Mouse (Mus musculus) mature B cell (primary cell): ENCODE results near the gene Os9.

ENCODE experiments used
- in situ Hi-C: fragments of 300-500 bp; cut with MboI; formaldehyde crosslinking; loops from 2 replicates; pipeline ENCODE4 v1.14.3; 2019

Os9 gene

DNA sequence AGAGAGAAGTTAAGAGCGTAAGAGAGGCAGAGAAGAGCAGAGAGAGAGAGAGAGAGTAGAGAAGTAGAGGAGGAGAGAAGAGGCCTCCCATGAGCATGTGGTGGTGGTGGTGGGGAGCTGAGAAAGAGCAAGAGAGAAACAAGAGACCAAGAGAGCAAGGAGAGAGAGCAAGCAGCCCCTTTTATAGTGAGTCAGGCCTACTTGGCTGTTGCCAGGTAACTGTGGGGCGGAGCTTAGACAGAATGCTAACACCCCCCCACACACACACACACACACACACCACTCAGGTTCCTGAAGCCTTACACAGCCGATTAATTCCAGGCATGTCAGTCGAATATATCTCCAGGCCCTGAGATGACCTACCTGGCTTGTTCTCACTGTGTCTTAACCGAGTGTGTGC is 24.4 kb upstream of the Os9 start:
- in situ Hi-C loops, result no loop called here

GRCm38 (mm10) chr10:127144536-127144935 is 23.6 kb upstream of the Os9 start:
- in situ Hi-C loops, result no loop called here

DNA sequence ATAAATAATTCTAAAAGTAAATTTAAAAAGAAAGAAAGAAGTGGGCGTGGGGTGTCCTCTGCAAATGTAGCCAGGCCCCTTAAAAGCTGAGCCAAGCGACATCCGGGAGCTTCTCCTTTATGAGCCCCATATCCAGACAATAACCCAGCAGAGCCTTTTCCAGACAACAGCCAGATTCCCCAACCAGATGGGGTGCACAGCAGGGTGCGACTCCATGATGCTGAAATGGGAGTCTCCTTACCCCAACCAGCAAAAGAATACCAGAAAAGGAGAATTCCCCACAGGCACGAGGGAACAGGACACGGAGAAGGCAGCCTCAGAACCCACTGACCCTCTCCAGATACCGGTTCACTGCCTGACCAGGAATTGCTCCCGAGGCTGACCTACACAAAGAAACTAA is 22.3 kb upstream of the Os9 start:
- in situ Hi-C loops, result no loop called here

GRCm38 (mm10) chr10:127141500-127141899 is 20.6 kb upstream of the Os9 start:
- in situ Hi-C loops, result no loop called here

GRCm38 (mm10) chr10:127140971-127141370 is 20.0 kb upstream of the Os9 start:
- in situ Hi-C loops, result no loop called here

- in situ Hi-C loops, result no loop called here
Measured at GRCm38 (mm10) chr10:127138328-127139141, 17.6 kb upstream of the Os9 start.

DNA sequence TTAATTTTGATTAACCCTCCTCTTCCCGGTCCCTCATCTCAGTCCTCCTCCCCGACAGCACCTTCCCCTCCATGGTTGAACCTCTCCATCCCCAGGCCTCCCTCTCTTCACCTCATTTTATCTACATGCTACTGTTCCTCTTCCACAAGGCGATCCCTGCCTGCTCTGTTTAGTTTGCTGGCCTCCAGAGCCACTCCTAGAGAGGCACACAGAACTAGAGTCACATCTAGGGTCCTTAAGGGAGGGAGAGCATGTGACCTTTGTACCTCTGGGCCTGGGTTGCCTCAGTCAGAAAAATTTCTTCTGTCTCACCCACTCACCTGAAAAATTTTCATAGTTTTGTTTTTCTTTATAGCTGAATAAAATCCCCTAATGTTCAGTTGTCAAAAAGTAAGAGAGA is 17.0 kb upstream of the Os9 start:
- in situ Hi-C loops, result no loop called here

GRCm38 (mm10) chr10:127136510-127136909 is 15.6 kb upstream of the Os9 start:
- in situ Hi-C loops, result no loop called here

- in situ Hi-C loops, result no loop called here
Measured at GRCm38 (mm10) chr10:127135118-127135836, 14.3 kb upstream of the Os9 start.

- in situ Hi-C loops, result loop anchor here (5.0 kb wide), 1 partner anchor 38 kb away; no protein-coding TSS in a partner anchor
Measured at GRCm38 (mm10) chr10:127134394-127135035, 13.6 kb upstream of the Os9 start.

GRCm38 (mm10) chr10:127132469-127132868 is 11.5 kb upstream of the Os9 start:
- in situ Hi-C loops, result loop anchor here (5.0 kb wide), 1 partner anchor 40 kb away; no protein-coding TSS in a partner anchor

- in situ Hi-C loops, result no loop called here
Measured at GRCm38 (mm10) chr10:127129431-127129830, 8.5 kb upstream of the Os9 start.

DNA sequence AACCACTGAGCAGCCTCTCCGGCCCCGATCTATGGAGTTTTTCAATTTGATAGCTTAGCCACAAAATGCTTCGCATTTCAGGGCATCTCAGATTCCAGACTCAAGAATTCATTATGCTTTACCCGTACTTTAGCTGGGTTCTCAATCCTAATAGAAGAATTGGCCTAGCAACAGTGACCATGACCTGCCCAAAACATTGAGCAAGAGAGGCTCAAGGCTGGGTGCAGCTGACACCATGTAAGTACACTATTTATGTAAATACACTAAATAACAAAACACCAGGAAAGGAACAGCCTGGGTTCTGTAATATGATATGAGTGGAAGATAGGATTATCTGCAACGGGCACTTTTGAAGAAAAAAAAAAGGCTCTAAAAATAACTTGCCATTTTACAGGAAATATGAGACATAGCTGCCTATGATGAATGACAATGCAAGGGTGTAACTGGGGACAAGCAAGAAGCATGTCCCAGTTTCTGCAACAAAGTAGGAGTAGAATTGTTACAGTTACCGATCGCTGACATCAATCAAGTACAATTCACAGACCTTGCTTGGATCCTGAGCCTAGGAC is 6.9 kb upstream of the Os9 start:
- in situ Hi-C loops, result no loop called here

DNA sequence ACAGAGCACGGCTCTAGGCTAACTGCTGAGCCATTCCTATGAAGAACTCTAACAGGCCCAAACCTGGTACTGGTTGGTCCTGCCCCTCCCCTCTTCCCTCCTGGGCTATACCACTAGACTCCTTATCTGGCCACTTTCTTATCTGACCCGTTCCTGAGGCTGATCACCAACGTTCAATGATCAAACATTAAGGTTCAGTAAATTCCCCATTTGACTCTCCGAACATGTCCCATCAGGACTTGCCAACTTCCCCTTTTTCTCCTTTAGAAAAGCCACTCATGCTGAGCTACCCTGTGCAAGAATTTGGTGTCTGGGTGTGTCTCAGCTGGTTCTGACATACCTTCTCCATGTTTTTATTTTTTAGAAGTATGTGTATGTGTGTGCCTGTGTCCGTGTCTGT is 5.6 kb upstream of the Os9 start:
- in situ Hi-C loops, result no loop called here

- in situ Hi-C loops, result no loop called here
Measured at GRCm38 (mm10) chr10:127125210-127126001, 4.5 kb upstream of the Os9 start.

DNA sequence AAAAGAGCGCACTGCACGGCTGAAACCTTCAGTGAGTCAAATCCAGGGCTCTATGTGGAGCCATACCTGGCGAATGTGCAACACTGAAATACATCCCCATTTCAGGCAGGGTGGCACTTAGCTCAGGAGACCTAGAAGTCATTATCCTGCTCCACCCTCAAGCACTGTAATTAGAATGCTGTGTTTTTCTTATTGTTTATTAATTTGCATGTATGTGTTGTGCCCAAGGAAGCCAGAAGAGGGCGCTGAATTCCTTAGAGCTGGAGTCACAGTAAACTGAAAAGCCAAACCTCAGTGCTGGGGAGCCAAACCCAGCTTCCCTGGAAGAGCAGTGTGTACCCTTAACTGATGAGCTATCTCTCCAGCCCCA is 2.5 kb upstream of the Os9 start:
- in situ Hi-C loops, result no loop called here

DNA sequence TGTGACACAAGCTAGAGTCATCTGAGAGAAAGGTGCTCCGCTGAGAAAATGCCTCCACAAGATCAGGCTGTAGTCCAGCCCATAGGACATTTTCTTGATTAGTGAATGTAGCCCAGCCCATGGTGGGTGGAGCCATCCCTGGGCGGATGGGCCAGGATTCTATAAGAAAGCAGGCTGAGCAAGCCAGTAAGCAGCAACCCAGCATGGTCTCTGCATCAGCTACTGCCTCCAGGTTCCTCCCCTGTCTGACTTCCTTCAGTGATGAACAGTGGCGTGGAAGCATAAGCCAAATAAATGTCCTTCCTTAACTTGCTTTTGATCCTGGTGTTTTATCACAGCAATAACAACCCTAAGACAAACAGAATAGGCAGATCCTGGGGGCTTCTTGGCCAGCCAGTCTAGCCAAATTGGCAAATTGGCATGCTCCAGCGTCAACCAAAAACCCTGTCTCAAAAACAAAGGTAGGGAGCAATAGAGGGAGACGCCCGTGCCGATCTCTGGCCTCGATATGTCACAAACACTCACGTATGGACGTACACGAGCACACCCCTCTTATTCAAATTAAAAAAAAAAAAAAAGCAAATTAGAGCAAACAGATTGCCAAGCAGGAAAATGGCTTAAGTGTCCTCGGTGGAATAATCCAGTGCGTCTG is 2.0 kb upstream of the Os9 start:
- in situ Hi-C loops, result no loop called here

- in situ Hi-C loops, result no loop called here
Measured at GRCm38 (mm10) chr10:127122018-127122417, 1.1 kb upstream of the Os9 start.

- in situ Hi-C loops, result no loop called here
Measured at GRCm38 (mm10) chr10:127120301-127121065, 448 bp downstream of the Os9 start.

- in situ Hi-C loops, result no loop called here
Measured at GRCm38 (mm10) chr10:127119229-127119628, 1.7 kb downstream of the Os9 start.
